ENCODE assay signal across 8 mouse cellular contexts in the genomic region with DNA sequence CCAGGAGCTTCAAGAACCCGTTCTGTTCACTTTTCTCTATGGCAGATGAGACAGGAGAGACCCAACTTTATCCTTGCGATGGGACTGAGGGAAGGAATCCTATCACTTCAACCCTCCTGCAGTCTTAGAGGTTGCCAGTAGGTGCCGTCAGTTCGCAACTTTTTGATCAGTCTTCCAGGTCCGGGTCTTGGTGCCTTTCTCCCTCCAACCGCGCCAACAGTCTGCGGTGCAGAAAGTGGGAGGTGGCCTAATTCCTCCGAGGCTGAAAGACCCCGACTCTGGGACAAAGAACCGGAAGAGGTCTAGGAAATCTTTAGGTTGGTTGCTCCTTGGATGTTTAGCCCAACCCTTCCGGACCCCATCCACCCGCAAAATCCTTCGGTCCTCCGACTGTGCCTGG. TPM values are rescaled to one million over a fixed set of nuclear protein-coding genes. Genes with fewer than 3 reads are reported as not detected.
DNase-seq lines count a peak whose midpoint lies in the region; ATAC-seq and TF ChIP-seq lines count a peak whose summit lies in the region.

No protein-coding gene starts in this region.

- H3K36me3 ChIP-seq in embryonic facial prominence, embryonic 11.5 days (replicated peaks; ENCODE audit: control insufficient read depth, insufficient read depth, low read depth, low read length): no peaks in the 10 kb centered on the region
- peaks cover 7% of the 10 kb centered on the region for H3K36me3 ChIP-seq in limb, embryonic 14.5 days (ENCODE audit: control insufficient read depth, insufficient read depth, low read length)
- H3K36me3 ChIP-seq in midbrain, embryonic 16.5 days (ENCODE audit: control insufficient read depth, insufficient read depth, low read length): no peaks in the 10 kb centered on the region
- no peaks in the 10 kb centered on the region for H3K36me3 ChIP-seq in spleen, adult 2 months (ENCODE audit: control insufficient read depth, insufficient read depth, low read length)

- WGBS in embryonic facial prominence, embryonic 11.5 days: under 1% methylated on average over 15 of the region's 15 CpGs
- under 1% methylated on average over 15 of the region's 15 CpGs for WGBS in limb, embryonic 14.5 days
- under 1% methylated on average over 15 of the region's 15 CpGs for WGBS in midbrain, embryonic 16.5 days
- WGBS in spleen, adult 2 months: under 1% methylated on average over 15 of the region's 15 CpGs

- peak; percentile 95 for DNase-seq in 3T3-L1 (ENCODE audit: low read depth, low spot score)
- DNase-seq in adrenal gland, postnatal 10 days: peak; percentile 88
- peak; percentile 95 for DNase-seq in embryonic facial prominence, embryonic 11.5 days (ENCODE audit: low spot score)
- peak; percentile 86 for DNase-seq in heart, adult 8-10 months (ENCODE audit: low spot score)
- peak; percentile 77 to 88 for DNase-seq in kidney, adult 8-10 months
- peak; percentile 95 for DNase-seq in limb, embryonic 14.5 days (ENCODE audit: low spot score)
- peak; percentile 40 to 71 for DNase-seq in spleen, adult 2 months (ENCODE audit: low read depth in 1 of 2, low spot score in 2 of 2)

- H3K9me3 ChIP-seq in embryonic facial prominence, embryonic 11.5 days (replicated peaks; ENCODE audit: control insufficient read depth, low read length): no peaks in the 10 kb centered on the region
- H3K9me3 ChIP-seq in limb, embryonic 14.5 days (ENCODE audit: control insufficient read depth, low read length): no peaks in the 10 kb centered on the region
- H3K9me3 ChIP-seq in midbrain, embryonic 16.5 days (replicated peaks; ENCODE audit: control insufficient read depth, low read length, poor library complexity, severe bottlenecking): no peaks in the 10 kb centered on the region

- peak; percentile 77 for ATAC-seq in embryonic facial prominence, embryonic 11.5 days (replicated peaks; ENCODE audit: insufficient number of reproducible peaks, low FRiP score, low TSS enrichment, low read depth)
- peak; percentile 74 for ATAC-seq in limb, embryonic 14.5 days (ENCODE audit: low FRiP score, low read depth)
- ATAC-seq in midbrain, embryonic 16.5 days: peak; percentile 87

- peak overlapping the region; percentile 95 for H3K4me2 ChIP-seq in embryonic facial prominence, embryonic 11.5 days (ENCODE audit: low read depth, low read length)
- peak overlapping the region; percentile 97 for H3K4me2 ChIP-seq in limb, embryonic 14.5 days (replicated peaks; ENCODE audit: low read depth, low read length, severe bottlenecking)
- peak overlapping the region; percentile 98 for H3K4me2 ChIP-seq in midbrain, embryonic 16.5 days (ENCODE audit: low read length)

- H3K4me3 ChIP-seq in embryonic facial prominence, embryonic 11.5 days (ENCODE audit: low read depth, low read length): peak overlapping the region; percentile 91
- H3K4me3 ChIP-seq in limb, embryonic 14.5 days (replicated peaks; ENCODE audit: low read length): peak overlapping the region; percentile 90
- peak overlapping the region; percentile 53 for H3K4me3 ChIP-seq in midbrain, embryonic 16.5 days (ENCODE audit: low read depth, low read length)
- peak overlapping the region; percentile 33; the same call in 1 of the 2 replicates for H3K4me3 ChIP-seq in spleen, adult 2 months (ENCODE audit: extremely low read depth, insufficient read depth, insufficient read length)

- peak; percentile 78; the same call in 1 of the 2 replicates for TF ChIP-seq CTCF in spleen, adult 2 months (IDR thresholded peaks at IDR 0.05; ENCODE audit: extremely low read depth, insufficient read depth, insufficient read length, insufficient replicate concordance)

- H3K27ac ChIP-seq in embryonic facial prominence, embryonic 11.5 days (replicated peaks; ENCODE audit: low read depth, low read length): peak overlapping the region; percentile 97
- H3K27ac ChIP-seq in limb, embryonic 14.5 days (replicated peaks; ENCODE audit: low read depth, low read length): peak overlapping the region; percentile 96
- peak overlapping the region; percentile 53 for H3K27ac ChIP-seq in midbrain, embryonic 16.5 days (ENCODE audit: low read length)
- no peak overlapping the region for H3K27ac ChIP-seq in spleen, adult 2 months (ENCODE audit: insufficient read depth, low read length)

- peak overlapping the region; percentile 96 for H3K9ac ChIP-seq in embryonic facial prominence, embryonic 11.5 days (replicated peaks; ENCODE audit: low read length)
- peak overlapping the region; percentile 97 for H3K9ac ChIP-seq in limb, embryonic 14.5 days (ENCODE audit: low read depth, low read length, severe bottlenecking)
- H3K9ac ChIP-seq in midbrain, embryonic 16.5 days (ENCODE audit: low read depth, low read length): peak overlapping the region; percentile 79; the same call in 1 of the 2 replicates

- H3K4me1 ChIP-seq in embryonic facial prominence, embryonic 11.5 days (ENCODE audit: control insufficient read depth, insufficient read depth, low read length): no peaks in the 10 kb centered on the region; the same call in 1 of the 2 replicates
- H3K4me1 ChIP-seq in limb, embryonic 14.5 days (ENCODE audit: control insufficient read depth, insufficient read depth, low read length): peaks cover 17% of the 10 kb centered on the region
- H3K4me1 ChIP-seq in midbrain, embryonic 16.5 days (ENCODE audit: control insufficient read depth, insufficient read depth, low read length): peaks cover 5% of the 10 kb centered on the region
- peaks cover 19% of the 10 kb centered on the region for H3K4me1 ChIP-seq in spleen, adult 2 months (ENCODE audit: control insufficient read depth, insufficient read depth, insufficient read length)

- TF ChIP-seq POLR2A in limb, embryonic 14.5 days (IDR thresholded peaks at IDR 0.05; ENCODE audit: borderline replicate concordance, extremely low read depth, insufficient read depth, insufficient read length): no peak
- TF ChIP-seq POLR2A in spleen, adult 2 months (IDR thresholded peaks at IDR 0.05; ENCODE audit: low read depth, low read length): no peak

- no peaks in the 10 kb centered on the region for H3K27me3 ChIP-seq in embryonic facial prominence, embryonic 11.5 days (ENCODE audit: control insufficient read depth, insufficient read depth, low read length)
- H3K27me3 ChIP-seq in limb, embryonic 14.5 days (ENCODE audit: control insufficient read depth, insufficient read depth, low read length): no peaks in the 10 kb centered on the region
- no peaks in the 10 kb centered on the region for H3K27me3 ChIP-seq in midbrain, embryonic 16.5 days (ENCODE audit: control insufficient read depth, insufficient read depth, low read depth, low read length)
- H3K27me3 ChIP-seq in spleen, adult 2 months (ENCODE audit: control insufficient read depth, insufficient read depth, low read length): peaks cover 10% of the 10 kb centered on the region

RNA-seq across cellular contexts. Expression of gene Igfbp4, which starts 1.3 kb away (rescaled TPM):
- total RNA-seq in adrenal gland, postnatal 10 days (2021): 100 to 1,000 TPM; 219 to 333 TPM
- polyA plus RNA-seq in embryonic facial prominence, embryonic 11.5 days (2014; fragmentation: Nextera tagmentation; extraction: Ambion mirVana): 477 and 548 TPM in 2 replicates
- 10 to 100 TPM; 79.9 to 86.6 (median 84.1) TPM for total RNA-seq in heart, adult 8-10 months (2022)
- 942 and 1,029 TPM in 2 replicates for polyA plus RNA-seq in limb, embryonic 14.5 days (2012; rRNA removed)
- 1,086 and 1,234 TPM in 2 replicates for polyA plus RNA-seq in limb, embryonic 14.5 days (2014; fragmentation: Nextera tagmentation; extraction: Ambion mirVana)
- 117 and 119 TPM in 2 replicates for polyA plus RNA-seq in midbrain, embryonic 16.5 days (2015; fragmentation: Nextera tagmentation; extraction: Ambion mirVana)
- polyA plus RNA-seq in spleen, adult 2 months (2012; rRNA removed): 274 and 328 TPM in 2 replicates

RNA-seq across cellular contexts. Expression of gene Top2a, which starts 15.8 kb away (rescaled TPM):
- 10 to 100 TPM; 54.0 to 73.1 TPM for total RNA-seq in adrenal gland, postnatal 10 days (2021)
- polyA plus RNA-seq in embryonic facial prominence, embryonic 11.5 days (2014; fragmentation: Nextera tagmentation; extraction: Ambion mirVana): 397 and 439 TPM in 2 replicates
- 1 to 10 TPM in 2 of 4 experiments, under 1 TPM in 2; 0.41 to 3.2 (median 0.94) TPM for total RNA-seq in heart, adult 8-10 months (2022)
- polyA plus RNA-seq in limb, embryonic 14.5 days (2012; rRNA removed): 98.2 and 134 TPM in 2 replicates
- polyA plus RNA-seq in limb, embryonic 14.5 days (2014; fragmentation: Nextera tagmentation; extraction: Ambion mirVana): 205 and 209 TPM in 2 replicates
- 20.4 and 29.1 TPM in 2 replicates for polyA plus RNA-seq in midbrain, embryonic 16.5 days (2015; fragmentation: Nextera tagmentation; extraction: Ambion mirVana)
- polyA plus RNA-seq in spleen, adult 2 months (2012; rRNA removed): 5.4 and 5.9 TPM in 2 replicates

RNA-seq across cellular contexts. Expression of gene Tns4, which starts 49.3 kb away (rescaled TPM):
- under 1 TPM; 0.12 to 0.51 TPM for total RNA-seq in adrenal gland, postnatal 10 days (2021)
- polyA plus RNA-seq in embryonic facial prominence, embryonic 11.5 days (2014; fragmentation: Nextera tagmentation; extraction: Ambion mirVana): 0.22 and 0.86 TPM in 2 replicates
- total RNA-seq in heart, adult 8-10 months (2022): under 1 TPM; 0.06 to 0.43 (median 0.16) TPM
- polyA plus RNA-seq in limb, embryonic 14.5 days (2012; rRNA removed): 1.6 and 1.7 TPM in 2 replicates
- polyA plus RNA-seq in limb, embryonic 14.5 days (2014; fragmentation: Nextera tagmentation; extraction: Ambion mirVana): 1.5 and 2.5 TPM in 2 replicates
- 0.04 and 0.09 TPM in 2 replicates for polyA plus RNA-seq in midbrain, embryonic 16.5 days (2015; fragmentation: Nextera tagmentation; extraction: Ambion mirVana)
- 1.3 and 2.2 TPM in 2 replicates for polyA plus RNA-seq in spleen, adult 2 months (2012; rRNA removed)

RNA-seq across cellular contexts. Expression of gene Gjd3, which starts 57.0 kb away (rescaled TPM):
- under 1 TPM; 0.45 to 0.73 TPM for total RNA-seq in adrenal gland, postnatal 10 days (2021)
- 0.25 and 0.43 TPM in 2 replicates for polyA plus RNA-seq in embryonic facial prominence, embryonic 11.5 days (2014; fragmentation: Nextera tagmentation; extraction: Ambion mirVana)
- under 1 TPM in 1 of 4 experiments, not detected in 3; 0.44 TPM for total RNA-seq in heart, adult 8-10 months (2022)
- polyA plus RNA-seq in limb, embryonic 14.5 days (2012; rRNA removed): 1.3 and 2.2 TPM in 2 replicates
- 0.41 and 0.45 TPM in 2 replicates for polyA plus RNA-seq in limb, embryonic 14.5 days (2014; fragmentation: Nextera tagmentation; extraction: Ambion mirVana)
- 1.0 and 1.9 TPM in 2 replicates for polyA plus RNA-seq in midbrain, embryonic 16.5 days (2015; fragmentation: Nextera tagmentation; extraction: Ambion mirVana)
- polyA plus RNA-seq in spleen, adult 2 months (2012; rRNA removed): 0.56 and 0.67 TPM in 2 replicates

Comparison
In these comparisons a context has a peak if more than half of its experiments do, and no peak if none do; other contexts are left out.
1. H3K4me3 ChIP-seq: peak in every context shown above with its lines; median percentile 91 in embryonic facial prominence, embryonic 11.5 days; 90 in limb, embryonic 14.5 days; 53 in midbrain, embryonic 16.5 days; 33 in spleen, adult 2 months.